9 mouse cellular contexts compared by ENCODE assay signal in genomic region chr11:114639681-114640103, GRCm38 (mm10). TPM values are rescaled to one million over a fixed set of nuclear protein-coding genes. Genes with fewer than 3 reads are reported as not detected.
DNase-seq lines count a peak whose midpoint lies in the region; ATAC-seq lines count a peak whose summit lies in the region.
"Had no signal": no experiment of that assay in that cellular context is flagged by ENCODE, and none has a peak within 500 bp of the region (broad histone marks: within the 10 kb centered on the region; RNA-seq: fewer than 3 reads in every experiment).

No protein-coding gene starts in this region.

- no peak overlapping the region for H3K4me2 ChIP-seq in forebrain, embryonic 16.5 days (ENCODE audit: low read length)
- H3K4me2 ChIP-seq in midbrain, embryonic 11.5 days, result peak overlapping the region; percentile 33

- no peak overlapping the region for H3K27ac ChIP-seq in forebrain, embryonic 16.5 days (ENCODE audit: low read length)
- H3K27ac ChIP-seq in midbrain, embryonic 11.5 days (ENCODE audit: low read depth, low read length), result no peak overlapping the region

- peaks cover 23% of the 10 kb centered on the region for H3K4me1 ChIP-seq in forebrain, embryonic 16.5 days (replicated peaks; ENCODE audit: control insufficient read depth, insufficient read depth, low read length)
- peaks cover 15% of the 10 kb centered on the region for H3K4me1 ChIP-seq in midbrain, embryonic 11.5 days (ENCODE audit: control insufficient read depth, insufficient read depth, low read length)

- no peaks in the 10 kb centered on the region; the same call in 1 of the 2 replicates for H3K36me3 ChIP-seq in forebrain, embryonic 16.5 days (ENCODE audit: control insufficient read depth, insufficient read depth)
- H3K36me3 ChIP-seq in midbrain, embryonic 11.5 days (ENCODE audit: control insufficient read depth, insufficient read depth, low read length), result no peaks in the 10 kb centered on the region

- ATAC-seq in forebrain, embryonic 16.5 days, result 0 out of 2 replicates have a peak, but pooled peaks have one; percentile 9
- ATAC-seq in midbrain, embryonic 11.5 days (ENCODE audit: low FRiP score), result no peak
- no peak for ATAC-seq in granulocyte monocyte progenitor cell, adult 5-6 weeks (replicated peaks; ENCODE audit: poor library complexity, severe bottlenecking)
- no peak for ATAC-seq in erythroid progenitor cell, adult 5-6 weeks (replicated peaks; ENCODE audit: low FRiP score, poor library complexity, severe bottlenecking)
- ATAC-seq: Patski had no signal

- H3K27me3 ChIP-seq in forebrain, embryonic 16.5 days (replicated peaks; ENCODE audit: control insufficient read depth, insufficient read depth, low read length), result peaks cover 2% of the 10 kb centered on the region; the same call in 1 of the 2 replicates
- H3K27me3 ChIP-seq in midbrain, embryonic 11.5 days (ENCODE audit: control insufficient read depth, insufficient read depth, low read length), result peaks cover 14% of the 10 kb centered on the region
- H3K27me3 ChIP-seq: Patski had no signal

- no peak overlapping the region for H3K4me3 ChIP-seq in forebrain, embryonic 16.5 days (replicated peaks; ENCODE audit: low read length)
- no peak overlapping the region for H3K4me3 ChIP-seq in midbrain, embryonic 11.5 days (ENCODE audit: low read depth, low read length)

- peak; percentile 29 for DNase-seq in left cerebral cortex, postnatal 4 days
- DNase-seq in left cerebral cortex, adult 8-10 months (ENCODE audit: low spot score in 2 of 2), result no peak
- peak; percentile 79 for DNase-seq in embryo, embryonic 11 days
- peak; percentile 90 for DNase-seq in midbrain, embryonic 11.5 days (ENCODE audit: low spot score, missing footprints)
- no peak for DNase-seq in adrenal gland, adult 8-10 months

- 7% methylated on average over 19 of the region's 19 CpGs for WGBS in forebrain, embryonic 16.5 days
- WGBS in midbrain, embryonic 11.5 days, result 3% methylated on average over 19 of the region's 19 CpGs

- intact Hi-C loops in left cerebral cortex, postnatal 4 days (cut with DNase I), result loop anchor here (5.0 to 10.0 kb wide), 4 partner anchors 155 to 825 kb away; partner anchors contain the start of gene Sdk2

- H3K9ac ChIP-seq in forebrain, embryonic 16.5 days (replicated peaks; ENCODE audit: low read depth, low read length), result no peak overlapping the region
- no peak overlapping the region for H3K9ac ChIP-seq in midbrain, embryonic 11.5 days (ENCODE audit: low read length)

- H3K9me3 ChIP-seq in forebrain, embryonic 16.5 days (ENCODE audit: control insufficient read depth, low read length), result no peaks in the 10 kb centered on the region
- H3K9me3 ChIP-seq in midbrain, embryonic 11.5 days (ENCODE audit: control insufficient read depth, low read length), result no peaks in the 10 kb centered on the region

RNA-seq across cellular contexts. Expression of gene Rpl38, which starts 28.6 kb away (rescaled TPM):
- 1,000 to 10,000 TPM; 1,144 to 1,233 TPM for total RNA-seq in left cerebral cortex, postnatal 4 days (2021)
- 1,000 to 10,000 TPM in 2 of 4 experiments, 100 to 1,000 TPM in 2; 852 to 1,038 (median 940) TPM for total RNA-seq in left cerebral cortex, adult 8-10 months (2022)
- 637 and 697 TPM in 2 replicates for polyA plus RNA-seq in forebrain, embryonic 16.5 days (2015; fragmentation: Nextera tagmentation; extraction: Ambion mirVana)
- 839 and 977 TPM in 2 replicates for polyA plus RNA-seq in midbrain, embryonic 11.5 days (2014; fragmentation: Nextera tagmentation; extraction: Ambion mirVana)
- total RNA-seq in granulocyte monocyte progenitor cell, adult 5-6 weeks (2014; fragmentation: Nextera tagmentation), result 2,916 and 3,176 TPM in 2 replicates
- 2,043 and 3,376 TPM in 2 replicates for total RNA-seq in granulocyte monocyte progenitor cell, adult 5-6 weeks (2017)
- total RNA-seq in erythroid progenitor cell, adult 5-6 weeks (2015; ENCODE audit: low replicate concordance), result 369 and 378 TPM in 2 replicates
- 367 and 731 TPM in 2 replicates for total RNA-seq in erythroid progenitor cell, adult 5-6 weeks (2017; ENCODE audit: low replicate concordance)
- total RNA-seq in adrenal gland, adult 8-10 months (2022), result 1,000 to 10,000 TPM; 1,051 to 1,434 (median 1,137) TPM

RNA-seq across cellular contexts. Expression of gene Ttyh2, which starts 35.5 kb away (rescaled TPM):
- total RNA-seq in left cerebral cortex, postnatal 4 days (2021), result 10 to 100 TPM; 19.9 to 21.4 TPM
- 10 to 100 TPM; 35.6 to 41.8 (median 38.0) TPM for total RNA-seq in left cerebral cortex, adult 8-10 months (2022)
- 25.1 and 27.5 TPM in 2 replicates for polyA plus RNA-seq in forebrain, embryonic 16.5 days (2015; fragmentation: Nextera tagmentation; extraction: Ambion mirVana)
- 11.0 and 11.4 TPM in 2 replicates for polyA plus RNA-seq in midbrain, embryonic 11.5 days (2014; fragmentation: Nextera tagmentation; extraction: Ambion mirVana)
- total RNA-seq in granulocyte monocyte progenitor cell, adult 5-6 weeks (2014; fragmentation: Nextera tagmentation), result 6.5 and 8.7 TPM in 2 replicates
- 4.0 and 4.9 TPM in 2 replicates for total RNA-seq in granulocyte monocyte progenitor cell, adult 5-6 weeks (2017)
- 1.3 and 1.8 TPM in 2 replicates for total RNA-seq in erythroid progenitor cell, adult 5-6 weeks (2015; ENCODE audit: low replicate concordance)
- total RNA-seq in erythroid progenitor cell, adult 5-6 weeks (2017; ENCODE audit: low replicate concordance), result 1.6 and 2.4 TPM in 2 replicates
- 100 to 1,000 TPM in 2 of 4 experiments, 10 to 100 TPM in 2; 75.1 to 107 (median 88.6) TPM for total RNA-seq in adrenal gland, adult 8-10 months (2022)

Comparison
In these comparisons a context has a peak if more than half of its experiments do, and no peak if none do; other contexts are left out.
1. DNase-seq: peak in left cerebral cortex, postnatal 4 days (single experiment), embryo, embryonic 11 days (single experiment) and midbrain, embryonic 11.5 days (single experiment); none in left cerebral cortex, adult 8-10 months (0 of 2) and adrenal gland, adult 8-10 months (single experiment).